Mouse (Mus musculus) liver (tissue): ENCODE results near the gene Cpa4.

Experiments
- DNase-seq: peaks from one replicate; pipeline ENCODE4 v3.0.0-alpha.2; 2020; ENCODE audit warnings: mixed read lengths

The Cpa4 gene

GRCm38 (mm10) chr6:30636186-30636842 lies 68.1 kb downstream of the Cpa4 start:
- no peak for DNase-seq

DNA sequence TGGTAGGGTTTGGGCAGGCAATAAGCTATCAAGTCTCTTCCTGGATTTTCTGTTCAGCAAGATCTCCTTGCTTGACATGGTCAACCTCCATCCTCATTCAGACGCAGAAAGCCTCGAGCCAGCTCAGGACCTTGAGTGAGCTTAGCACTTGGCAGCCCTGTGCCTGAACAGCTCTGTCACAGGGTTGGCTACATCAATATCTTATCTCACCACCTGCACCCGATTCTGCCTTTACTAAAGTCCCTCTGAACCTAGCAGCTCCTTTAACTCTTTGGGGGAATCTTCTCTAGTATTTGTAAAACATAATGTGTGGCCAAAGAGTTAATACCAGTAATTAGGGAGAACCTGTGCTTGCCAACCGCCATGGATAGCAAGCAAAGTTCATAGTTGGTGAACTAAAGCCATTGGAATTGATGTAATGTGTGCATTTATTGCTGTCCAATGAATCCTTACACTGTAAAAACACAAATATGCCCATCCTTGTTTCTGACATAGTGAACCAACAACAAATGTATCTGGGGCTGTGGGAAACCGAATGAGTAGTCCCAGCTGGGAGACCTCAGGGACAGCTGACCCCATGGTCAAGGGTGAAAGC lies 70.6 kb downstream of the Cpa4 start, which contains the start of gene Cpa1:
TSS of gene Cpa1 (plus strand) at position 545 of the 595 bp plus-strand sequence.
- no peak for DNase-seq
